Mouse (Mus musculus) kidney, adult 2 months (tissue): ENCODE results near the gene Pip4k2b.

Experiments
- CTCF ChIP-seq: fragments of 200-500 bp; conservative IDR thresholded peaks from 2 replicates; pipeline ENCODE4 v1.5.1; 2011; ENCODE audit warnings: low read depth, mild to moderate bottlenecking, control low read depth, low read length, moderate library complexity, mixed read lengths; ENCODE audit not compliant: insufficient read depth, insufficient read length
- POLR2A ChIP-seq: fragments of 200-500 bp; IDR thresholded peaks from one replicate; pipeline ENCODE4 v1.6.1; 2011; ENCODE audit warnings: low read depth, low read length, control low read depth

GRCm38 (mm10) chr11:97684063-97684680, 60.3 kb downstream of the Pip4k2b start:
- TF ChIP-seq POLR2A, result no peak
- TF ChIP-seq CTCF, result no peak
